Mouse (Mus musculus) heart, adult 2 months (tissue): Measurements from ENCODE around the gene Tmod2.

ENCODE experiments used
- CTCF ChIP-seq: fragments of 200-600 bp; IDR thresholded peaks from 2 replicates; pipeline ENCODE4 v1.8.1; 2022; ENCODE audit warnings: antibody characterized with exemption, mild to moderate bottlenecking, moderate library complexity
- EP300 ChIP-seq: fragments of 200-500 bp; IDR thresholded peaks from 2 replicates; pipeline ENCODE4 v1.6.1; 2011; ENCODE audit warnings: low read depth, low read length, control low read depth; ENCODE audit not compliant: insufficient read depth
- POLR2A ChIP-seq: fragments of 200-500 bp; IDR thresholded peaks from 2 replicates; pipeline ENCODE4 v1.6.1; 2011; ENCODE audit warnings: mild to moderate bottlenecking, low read depth, low read length, control low read depth; ENCODE audit not compliant: insufficient read depth

DNA sequence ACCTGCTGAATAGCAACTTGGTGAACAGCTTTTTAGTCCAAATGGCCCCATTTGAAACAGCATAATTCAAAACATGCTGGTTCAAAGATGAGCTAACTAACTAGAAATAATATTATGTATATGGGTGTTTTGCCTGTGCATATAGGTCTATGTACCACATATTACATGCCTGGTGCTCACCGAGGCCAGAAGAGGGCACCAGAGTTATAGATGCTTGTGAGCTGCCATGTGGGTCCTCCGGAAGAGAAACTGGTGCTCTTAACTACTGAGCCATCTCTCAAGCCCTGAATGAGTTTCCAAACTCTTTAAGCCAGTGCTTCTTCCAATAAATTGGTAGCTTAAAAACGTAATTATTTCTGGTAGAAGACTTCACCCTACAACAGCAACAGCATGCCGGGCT lies 89.3 kb downstream of the Tmod2 start:
- TF ChIP-seq POLR2A: no peak
- TF ChIP-seq CTCF: peak; percentile 85
- TF ChIP-seq EP300: 0 out of 2 replicates have a peak, but pooled peaks have one; percentile 43
